Mouse (Mus musculus) E14TG2a.4 (cell line): ENCODE data around the gene Kcnd3.

ENCODE experiments used
- H3K27me3 ChIP-seq: 2 replicates; pipeline ENCODE4 v1.6.1; 2014; ENCODE audit warnings: low read length, control low read depth; ENCODE audit not compliant: insufficient read depth
- H3K36me3 ChIP-seq: 2 replicates; pipeline ENCODE4 v1.6.1; 2014; ENCODE audit warnings: low read length, control low read depth; ENCODE audit not compliant: insufficient read depth
- H3K4me1 ChIP-seq: replicated peaks from 2 replicates; pipeline ENCODE4 v1.6.1; 2014; ENCODE audit warnings: low read depth, low read length, control low read depth
- H3K4me3 ChIP-seq: replicated peaks from 2 replicates; pipeline ENCODE4 v1.5.1; 2014; ENCODE audit warnings: mild to moderate bottlenecking, low read length
- H3K9me3 ChIP-seq: 2 replicates; pipeline ENCODE4 v1.6.1; 2014; ENCODE audit warnings: low read length, control low read depth
- CTCF ChIP-seq: conservative IDR thresholded peaks from 2 replicates; pipeline ENCODE4 v1.5.1; 2014; ENCODE audit warnings: low read length
- NANOG ChIP-seq: IDR thresholded peaks from 2 replicates; pipeline ENCODE4 v1.6.1; 2014; ENCODE audit warnings: borderline replicate concordance, low read length, mixed read lengths
- POU5F1 ChIP-seq: IDR thresholded peaks from 2 replicates; pipeline ENCODE4 v1.6.1; 2014; ENCODE audit warnings: low read length, borderline replicate concordance

Gene Kcnd3

DNA sequence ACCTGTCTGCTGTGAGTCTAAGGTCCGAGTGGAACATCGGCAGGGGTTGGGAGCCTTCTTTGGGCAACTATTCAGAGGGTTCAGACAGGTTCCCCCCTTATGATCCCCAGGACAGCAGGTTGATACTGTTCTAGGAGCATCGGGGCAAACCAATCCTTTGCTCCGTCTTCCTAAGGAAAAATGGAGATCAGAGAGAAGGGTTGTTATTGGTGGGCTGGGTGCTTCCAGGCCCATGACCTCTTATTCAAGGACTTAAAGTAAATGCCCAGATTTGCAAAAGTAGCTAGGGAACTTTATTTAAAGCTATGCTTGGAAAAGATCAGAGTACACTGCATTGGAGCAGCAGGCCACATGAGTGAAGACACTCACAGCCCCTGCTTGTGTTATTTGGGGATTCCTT lies 69.5 kb downstream of the Kcnd3 start:
- H3K36me3 ChIP-seq, result no peaks in the 10 kb centered on the region

DNA sequence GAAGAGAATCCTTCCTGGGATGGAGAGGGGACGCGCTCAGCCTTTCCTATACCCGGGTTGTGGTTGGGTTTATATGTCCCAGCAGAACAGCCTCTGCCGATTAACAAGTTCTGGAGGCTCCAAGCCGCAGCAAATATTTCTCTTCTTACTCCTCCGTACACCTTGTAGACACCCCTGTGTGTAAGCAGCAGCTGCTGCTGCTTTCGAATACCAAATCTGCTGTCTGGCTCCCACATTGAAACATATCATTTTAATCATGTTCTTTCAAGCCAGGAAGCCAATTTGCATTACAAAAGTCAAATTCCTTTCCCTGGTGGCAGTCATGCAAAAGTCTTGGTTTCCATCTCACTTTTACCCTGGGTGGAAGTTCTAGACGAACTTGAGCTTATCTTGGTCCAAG lies 76.7 kb downstream of the Kcnd3 start:
- no peaks in the 10 kb centered on the region for H3K36me3 ChIP-seq
- H3K27me3 ChIP-seq, result no peaks in the 10 kb centered on the region
- no peak overlapping the region for H3K4me3 ChIP-seq
- no peaks in the 10 kb centered on the region for H3K9me3 ChIP-seq
- H3K4me1 ChIP-seq, result peaks cover 7% of the 10 kb centered on the region
- TF ChIP-seq POU5F1, result no peak
- TF ChIP-seq CTCF, result no peak
- no peak for TF ChIP-seq NANOG

More for the DNA sequence above, 69.5 kb downstream of the Kcnd3 start:
- H3K27me3 ChIP-seq, result peaks cover 23% of the 10 kb centered on the region
- H3K9me3 ChIP-seq, result no peaks in the 10 kb centered on the region
- no peak overlapping the region for H3K4me3 ChIP-seq
- no peaks in the 10 kb centered on the region for H3K4me1 ChIP-seq
- TF ChIP-seq NANOG (no peak), POU5F1 (no peak), CTCF (no peak)

DNA sequence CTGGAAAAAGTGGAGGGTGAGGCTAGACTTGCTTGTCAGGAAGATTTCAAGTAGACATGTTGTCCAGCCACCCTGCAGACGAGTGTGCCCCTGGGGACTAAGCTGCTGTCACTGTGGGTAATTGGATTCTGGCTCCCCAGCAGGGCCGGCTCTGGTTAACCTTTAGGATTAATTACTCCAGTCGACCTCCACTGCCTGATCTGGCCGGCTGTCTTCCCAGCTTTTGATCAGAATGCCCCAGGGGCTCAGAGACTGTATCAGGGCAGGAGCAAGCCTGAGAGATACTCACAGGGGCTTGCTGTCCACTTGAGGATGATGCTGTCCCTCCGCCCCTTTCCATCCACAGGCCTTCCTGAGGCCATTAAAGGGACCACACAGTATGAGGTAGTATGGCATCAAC lies 77.6 kb downstream of the Kcnd3 start:
- no peaks in the 10 kb centered on the region for H3K36me3 ChIP-seq
- peaks cover 7% of the 10 kb centered on the region for H3K4me1 ChIP-seq
- TF ChIP-seq POU5F1, result no peak
- no peaks in the 10 kb centered on the region for H3K27me3 ChIP-seq
- H3K9me3 ChIP-seq, result no peaks in the 10 kb centered on the region
- no peak overlapping the region for H3K4me3 ChIP-seq

DNA sequence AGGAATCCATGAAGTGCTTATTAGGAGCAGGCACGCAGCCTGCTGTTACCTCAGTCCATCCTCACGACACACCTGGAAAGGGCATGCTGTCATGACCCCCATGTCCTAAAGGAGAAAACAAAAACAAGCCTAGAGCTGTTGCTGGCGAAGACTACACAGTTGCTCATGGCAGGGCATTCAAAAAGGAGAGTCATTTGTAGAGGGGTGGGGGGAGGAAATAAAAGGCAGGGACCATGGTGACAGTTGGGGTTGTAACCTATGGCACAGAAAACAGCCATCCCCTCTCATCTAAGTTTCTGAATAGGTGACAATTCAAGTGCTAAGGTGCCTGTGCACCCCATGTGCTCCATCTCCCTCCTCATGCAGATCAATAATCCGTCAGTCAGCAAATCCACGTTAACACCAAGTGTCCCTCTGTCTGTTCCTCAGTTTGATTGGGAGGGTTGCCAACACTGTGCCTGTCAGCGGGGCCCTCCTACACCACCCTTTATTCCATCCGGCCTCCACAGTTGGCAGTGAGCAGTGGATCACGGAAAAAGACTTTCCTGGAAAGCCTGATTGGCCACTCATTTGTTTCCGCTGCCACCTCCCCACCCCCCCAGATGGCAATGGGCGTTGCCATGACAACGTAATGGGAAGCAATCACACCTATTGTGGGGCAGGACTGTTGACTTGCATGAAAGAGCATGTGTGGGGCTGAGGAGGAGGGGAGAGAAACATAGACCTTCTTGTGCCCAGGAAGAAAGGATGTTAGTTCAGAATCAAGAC lies 78.4 kb downstream of the Kcnd3 start:
- Histone ChIP-seq H3K4me1 (peaks cover 7% of the 10 kb centered on the region), H3K36me3 (no peaks in the 10 kb centered on the region), H3K4me3 (no peak overlapping the region), H3K9me3 (no peaks in the 10 kb centered on the region), H3K27me3 (no peaks in the 10 kb centered on the region)
- TF ChIP-seq NANOG, result no peak
- no peak for TF ChIP-seq POU5F1
- no peak for TF ChIP-seq CTCF

DNA sequence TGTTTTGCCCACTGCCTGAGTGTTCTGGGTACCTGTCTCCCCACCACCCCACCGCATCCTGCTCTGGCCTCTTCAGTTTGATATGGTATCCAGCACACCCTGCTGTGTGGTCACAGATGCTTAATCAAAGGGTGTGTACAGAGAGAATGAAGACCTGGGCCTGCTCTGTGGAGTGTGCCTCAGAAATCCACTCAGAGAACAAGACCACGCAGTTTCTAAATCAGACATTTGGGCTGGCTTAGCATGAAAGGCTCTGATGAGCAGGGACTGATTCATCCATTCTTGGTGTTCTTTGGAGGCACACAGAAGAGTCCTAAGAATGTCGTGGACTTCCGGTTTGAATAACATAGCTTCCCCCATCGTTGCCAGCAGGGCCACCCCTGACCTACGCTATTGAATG lies 86.3 kb downstream of the Kcnd3 start:
- Histone ChIP-seq H3K36me3 (no peaks in the 10 kb centered on the region), H3K4me3 (no peak overlapping the region), H3K9me3 (no peaks in the 10 kb centered on the region), H3K4me1 (no peaks in the 10 kb centered on the region), H3K27me3 (0 out of 2 replicates have a peak, but pooled peaks cover 10% of the 10 kb centered on the region)
- TF ChIP-seq NANOG, result no peak
- no peak for TF ChIP-seq CTCF
- TF ChIP-seq POU5F1, result no peak

DNA sequence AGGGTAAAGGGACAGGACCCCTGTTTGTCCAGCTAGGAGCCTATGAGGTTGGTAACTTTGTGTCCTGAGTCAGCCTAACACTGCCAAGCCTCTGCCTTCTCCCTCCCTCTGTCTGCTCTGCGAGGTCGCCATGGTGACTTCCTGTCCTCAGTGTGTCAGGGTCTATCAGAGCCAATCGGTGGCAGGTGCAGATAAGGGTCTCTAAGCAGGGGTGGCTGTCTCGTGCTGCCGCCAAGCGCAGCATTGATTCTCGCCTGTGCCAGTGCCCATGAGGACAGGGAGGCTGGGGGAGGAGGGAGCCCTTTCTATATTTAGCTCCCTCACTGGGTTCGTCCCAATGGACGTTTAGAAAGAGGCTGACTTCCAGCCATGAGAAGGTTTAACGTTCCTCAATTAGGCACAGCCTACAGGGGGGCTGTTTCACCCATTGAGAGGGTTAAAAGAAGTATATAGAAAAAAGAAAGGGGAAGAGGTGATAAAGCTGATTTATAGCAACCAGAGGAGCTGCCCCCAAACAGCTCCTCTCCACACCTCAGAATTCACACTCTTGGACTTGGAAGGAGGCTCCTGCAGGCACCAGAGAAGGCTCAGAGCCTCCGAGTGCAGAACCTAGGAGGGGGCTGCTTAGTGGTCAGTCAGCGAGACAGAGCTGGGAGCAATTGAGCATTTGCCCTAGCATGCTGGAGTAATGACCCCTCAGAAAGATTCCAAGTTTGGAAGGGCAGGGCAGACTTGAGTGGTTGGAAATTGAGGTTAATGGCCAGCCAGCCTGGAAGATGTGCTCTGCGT lies 86.9 kb downstream of the Kcnd3 start:
- H3K9me3 ChIP-seq, result no peaks in the 10 kb centered on the region
- H3K36me3 ChIP-seq, result no peaks in the 10 kb centered on the region
- no peaks in the 10 kb centered on the region for H3K4me1 ChIP-seq
- no peak for TF ChIP-seq NANOG
- TF ChIP-seq CTCF, result no peak
- TF ChIP-seq POU5F1, result no peak
- no peak overlapping the region for H3K4me3 ChIP-seq
- 0 out of 2 replicates have a peak, but pooled peaks cover 10% of the 10 kb centered on the region for H3K27me3 ChIP-seq

DNA sequence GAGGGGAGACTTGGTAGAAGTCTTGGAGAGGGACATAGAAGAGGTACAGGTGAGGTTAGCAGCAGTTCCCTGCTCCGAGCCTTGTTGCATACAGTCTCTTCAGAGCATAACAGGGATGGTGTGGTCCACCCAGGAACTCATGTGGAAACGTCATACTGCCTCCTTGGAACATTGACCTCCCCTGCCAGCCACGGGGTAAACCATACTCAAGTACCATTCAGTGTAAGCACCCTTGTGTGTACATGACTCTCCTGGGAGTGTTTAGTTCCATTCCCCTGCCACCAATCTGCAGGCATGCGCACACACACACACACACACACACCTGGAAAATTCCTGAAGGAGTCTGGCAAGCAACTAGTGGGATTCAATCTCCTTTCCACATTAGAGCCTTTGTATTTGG lies 90.6 kb downstream of the Kcnd3 start:
- no peaks in the 10 kb centered on the region for H3K4me1 ChIP-seq

DNA sequence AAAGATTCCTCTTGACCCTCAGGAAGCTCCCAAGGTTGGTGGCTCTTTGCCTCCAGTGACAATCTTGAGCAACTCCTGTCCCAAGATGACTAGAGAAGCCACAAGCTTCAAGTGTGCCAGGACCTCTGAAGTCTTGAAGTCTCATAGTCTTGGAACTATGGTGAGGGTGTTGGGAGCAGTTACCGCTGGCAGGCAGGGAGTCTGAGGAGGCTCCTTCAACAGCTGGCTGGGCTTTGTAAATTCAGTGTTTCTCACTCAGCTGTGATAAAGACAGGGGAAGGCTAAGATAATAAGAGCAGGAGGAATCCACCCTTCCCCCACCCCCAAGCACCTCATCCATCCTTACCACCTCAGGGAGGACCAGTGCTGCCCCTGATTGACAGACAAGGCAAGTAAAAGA lies 92.0 kb downstream of the Kcnd3 start:
- no peaks in the 10 kb centered on the region for H3K36me3 ChIP-seq
- no peak for TF ChIP-seq POU5F1
- TF ChIP-seq NANOG, result no peak
- no peak for TF ChIP-seq CTCF
- H3K27me3 ChIP-seq, result peaks cover 25% of the 10 kb centered on the region
- H3K4me3 ChIP-seq, result no peak overlapping the region
- H3K4me1 ChIP-seq, result no peaks in the 10 kb centered on the region
- no peaks in the 10 kb centered on the region for H3K9me3 ChIP-seq

More for the DNA sequence above, 90.6 kb downstream of the Kcnd3 start:
- Histone ChIP-seq H3K36me3 (no peaks in the 10 kb centered on the region), H3K9me3 (no peaks in the 10 kb centered on the region), H3K4me3 (no peak overlapping the region), H3K27me3 (0 out of 2 replicates have a peak, but pooled peaks cover 16% of the 10 kb centered on the region)
- TF ChIP-seq CTCF (no peak), NANOG (no peak)
